Mouse (Mus musculus) WW6 (cell line): ENCODE measurements around the gene Schip1.

ENCODE experiments used
- DNase-seq: peaks from one replicate; pipeline ENCODE4 v3.0.0-alpha.2; 2013; ENCODE audit warnings: low read depth, low spot score

Schip1 gene

DNA sequence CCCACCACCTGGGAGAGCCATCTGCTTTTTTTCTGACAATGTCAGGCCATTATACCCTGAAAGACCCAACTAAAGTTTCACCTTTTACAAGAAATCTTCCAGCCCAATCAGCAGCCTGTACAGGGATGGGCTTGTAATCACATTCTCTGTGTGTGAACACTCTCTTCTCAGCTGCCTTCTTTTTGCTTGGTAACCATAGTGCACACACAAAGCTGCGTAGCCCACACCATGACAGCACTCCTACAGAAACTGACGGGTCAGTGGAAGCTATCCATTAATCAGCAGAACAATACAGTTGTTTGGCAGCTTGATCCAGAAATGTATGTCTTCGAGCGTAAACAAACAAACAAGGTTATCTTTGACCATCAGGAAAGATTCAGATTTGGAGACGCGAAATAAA lies 205.6 kb downstream of the Schip1 start:
- no peak for DNase-seq

DNA sequence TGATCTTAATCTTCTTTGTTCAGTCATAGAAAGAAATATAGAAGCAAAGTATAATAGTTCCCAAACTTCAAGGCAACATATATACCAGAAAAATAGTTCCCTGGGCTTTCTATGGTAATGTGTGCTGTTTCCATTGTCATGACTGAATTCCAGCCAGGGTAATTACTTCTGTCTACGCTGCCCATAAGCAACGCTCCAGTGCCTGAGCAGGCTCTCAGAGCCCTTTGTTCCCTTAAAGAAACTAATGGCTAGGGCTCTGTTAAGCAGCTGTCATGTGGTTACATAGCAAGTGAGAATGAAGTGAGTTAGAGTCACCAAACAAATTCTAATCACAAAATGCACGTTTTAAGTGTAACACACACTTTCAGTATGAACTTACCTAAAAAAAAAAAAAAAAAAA lies 206.9 kb downstream of the Schip1 start:
- no peak for DNase-seq

DNA sequence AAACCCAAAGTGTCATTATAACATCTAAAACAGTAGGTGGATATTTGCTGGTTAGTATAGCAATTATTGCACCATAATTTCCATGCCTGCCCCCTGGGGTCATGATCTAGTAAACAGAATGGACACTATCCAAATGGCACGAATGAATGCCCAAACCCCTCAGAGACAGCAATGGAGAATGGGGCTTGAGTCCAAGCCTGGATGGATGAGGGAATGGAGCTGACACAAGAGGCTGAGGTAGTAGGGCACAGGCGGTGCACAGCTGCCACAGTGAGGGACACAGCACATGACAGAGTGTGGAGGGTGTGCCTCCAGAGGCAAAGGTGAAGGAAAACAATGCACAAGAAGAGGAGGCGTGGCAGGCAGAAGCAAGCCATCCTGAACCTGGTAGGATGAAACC lies 207.3 kb downstream of the Schip1 start:
- DNase-seq, result no peak

DNA sequence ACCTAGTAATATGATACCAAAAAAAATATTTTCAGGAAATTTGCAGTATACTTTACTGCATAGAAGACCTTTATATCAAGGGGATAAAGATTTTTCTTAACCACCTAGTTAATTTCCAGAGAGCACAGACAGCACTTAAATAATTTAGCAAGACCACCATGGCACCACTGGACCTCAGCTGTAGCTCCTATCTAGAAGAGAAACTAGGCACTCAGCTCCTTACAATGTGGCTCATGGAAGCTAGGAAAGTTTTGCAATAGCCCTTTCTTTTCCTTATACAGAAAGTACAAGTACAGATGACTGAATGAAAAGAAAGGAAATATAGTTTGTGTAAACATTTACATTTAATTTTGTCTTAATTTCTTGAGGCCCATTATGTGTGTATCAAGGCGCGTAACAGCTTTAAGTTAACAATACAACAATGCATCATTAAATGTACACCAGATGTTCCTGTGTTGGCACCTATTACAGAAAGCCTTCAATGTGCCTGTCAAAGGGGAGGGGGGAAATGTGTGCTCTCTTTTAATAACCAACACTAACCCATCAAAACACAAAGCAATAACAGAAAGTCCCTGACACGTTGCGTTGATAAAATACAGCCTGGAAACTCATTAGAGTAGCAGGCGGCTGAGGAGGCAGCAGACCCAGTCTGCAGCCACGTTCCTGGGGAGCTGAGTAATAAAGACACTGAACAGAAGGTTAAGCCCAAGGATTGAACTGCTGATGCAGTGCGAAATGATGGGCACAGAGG lies 218.4 kb downstream of the Schip1 start:
- DNase-seq, result no peak

DNA sequence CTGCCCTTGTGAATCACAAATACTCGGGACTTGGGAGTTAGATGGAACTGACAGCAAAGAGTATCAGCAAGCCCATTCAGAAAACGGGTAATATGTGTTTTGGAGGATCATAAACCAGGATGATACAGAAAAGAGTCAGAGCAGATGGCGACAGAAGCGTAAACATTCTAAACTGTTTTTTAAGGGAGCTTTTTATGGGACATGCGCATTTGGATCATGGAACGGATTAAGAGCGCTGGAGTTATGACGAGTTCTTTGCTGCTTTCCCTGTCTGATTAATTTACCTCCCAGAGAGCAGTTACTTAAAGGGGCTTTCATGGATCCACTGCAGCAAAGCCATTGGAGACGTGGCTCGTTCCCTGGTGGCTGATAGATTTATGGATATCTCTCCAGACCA lies 219.0 kb downstream of the Schip1 start:
- no peak for DNase-seq

DNA sequence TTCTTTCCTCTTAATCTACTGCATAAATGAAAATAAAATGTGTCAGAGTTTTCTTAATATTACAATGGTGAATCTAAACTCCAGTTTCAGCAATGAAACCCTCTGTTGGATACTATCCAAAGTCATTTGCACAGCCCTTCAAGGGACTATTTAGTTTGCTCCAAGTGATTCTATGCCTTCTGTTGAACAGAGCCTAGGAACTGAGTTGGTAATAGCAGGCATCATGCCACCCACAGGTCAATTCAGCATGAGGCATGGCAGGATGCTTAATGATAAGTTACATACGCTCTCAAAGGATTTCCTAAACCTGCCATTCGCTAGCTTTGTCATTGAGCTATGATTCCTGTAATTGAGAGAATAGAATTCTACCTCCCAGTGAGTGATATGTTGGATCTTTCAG lies 219.9 kb downstream of the Schip1 start:
- no peak for DNase-seq

- DNase-seq, result no peak
Observed at GRCm38 (mm10) chr3:68296752-68297151, 232.2 kb downstream of the Schip1 start.

DNA sequence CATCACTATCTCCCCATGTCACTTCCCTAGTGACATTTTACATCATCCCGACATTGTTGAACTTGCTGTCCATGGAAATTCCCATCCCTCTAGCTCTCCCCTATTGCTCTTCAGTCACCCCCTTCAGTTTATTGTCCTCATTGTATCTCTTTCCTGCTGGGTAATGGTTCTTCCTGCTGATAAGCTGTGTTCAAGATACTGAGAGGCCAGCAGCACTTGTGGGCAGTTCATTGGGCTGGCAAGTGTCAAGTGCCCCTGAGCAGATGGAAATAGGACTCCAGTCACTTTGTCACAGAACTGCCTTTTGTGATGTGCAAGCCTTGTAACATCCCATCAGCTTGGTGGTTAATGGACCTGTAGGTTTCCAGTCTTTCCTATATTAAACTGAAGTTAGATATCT lies 241.0 kb downstream of the Schip1 start:
- DNase-seq, result no peak

- peak; percentile 5 for DNase-seq
Observed at GRCm38 (mm10) chr3:68306726-68307125, 242.1 kb downstream of the Schip1 start.

DNA sequence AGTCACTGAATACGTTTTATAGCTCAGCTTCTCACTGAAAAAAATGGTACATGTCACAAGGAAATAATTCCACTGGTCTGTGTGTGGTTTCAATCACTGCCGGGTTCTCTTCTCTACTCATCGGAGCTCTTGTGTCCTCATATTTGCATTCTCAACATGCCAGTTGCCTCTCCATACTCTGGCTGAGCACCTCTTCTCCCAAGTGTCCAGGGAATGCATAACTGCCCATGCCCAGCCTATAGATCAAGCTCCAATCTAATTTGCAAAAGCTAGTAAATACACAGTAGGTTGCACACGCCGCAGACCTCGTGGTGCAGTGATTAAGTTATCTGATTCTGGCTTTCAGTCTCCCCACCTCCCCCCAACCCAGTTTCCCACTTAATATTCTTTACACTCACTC lies 261.0 kb downstream of the Schip1 start:
- no peak for DNase-seq

- no peak for DNase-seq
Observed at GRCm38 (mm10) chr3:68332515-68332914, 267.9 kb downstream of the Schip1 start.

- no peak for DNase-seq
Observed at GRCm38 (mm10) chr3:68335501-68335900, 270.9 kb downstream of the Schip1 start.

GRCm38 (mm10) chr3:68350624-68351023 lies 286.0 kb downstream of the Schip1 start:
- DNase-seq, result no peak

DNA sequence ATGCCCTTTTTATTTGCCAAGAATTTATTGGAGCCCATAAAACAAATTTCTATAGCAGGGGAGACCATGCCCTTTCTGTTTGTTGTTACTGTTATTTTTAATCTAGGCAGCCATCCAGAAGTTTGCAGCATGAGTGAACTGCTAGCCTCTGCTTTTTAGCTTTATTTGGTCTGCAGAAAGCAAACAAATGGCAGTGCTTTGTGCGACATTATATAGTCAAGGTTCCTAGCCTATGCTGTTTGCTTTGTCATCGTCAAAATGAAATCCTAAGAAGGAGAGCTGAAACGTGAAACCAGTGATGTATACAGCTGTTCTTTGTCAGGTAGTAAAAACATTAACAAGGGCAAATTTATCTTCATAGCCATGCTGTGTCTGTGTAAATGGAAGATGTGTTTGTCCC lies 286.9 kb downstream of the Schip1 start:
- DNase-seq, result no peak

- no peak for DNase-seq
Observed at GRCm38 (mm10) chr3:68352961-68353360, 288.4 kb downstream of the Schip1 start.

- no peak for DNase-seq
Observed at GRCm38 (mm10) chr3:68353492-68353891, 288.9 kb downstream of the Schip1 start.

DNA sequence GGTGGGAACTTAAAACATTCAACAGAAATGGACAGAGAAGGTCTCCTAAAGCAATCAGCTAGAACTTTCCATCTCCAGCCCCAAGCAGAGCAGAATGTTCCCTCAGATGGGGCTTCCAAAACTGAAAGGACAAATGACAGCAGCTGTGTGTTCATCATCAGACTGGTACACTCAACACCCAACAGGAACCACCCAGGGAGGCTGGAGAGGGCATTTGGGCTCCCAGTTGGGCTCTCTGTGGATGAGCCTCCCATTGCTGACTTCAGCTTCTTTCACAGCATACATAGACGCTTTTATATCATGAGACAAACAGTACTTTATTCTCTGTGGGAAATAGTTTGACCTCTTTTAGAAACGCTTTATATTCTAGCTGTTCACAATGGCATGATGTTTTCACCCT lies 291.9 kb downstream of the Schip1 start:
- DNase-seq, result no peak

- no peak for DNase-seq
Observed at GRCm38 (mm10) chr3:68368029-68368428, 303.4 kb downstream of the Schip1 start.

- DNase-seq, result no peak
Observed at GRCm38 (mm10) chr3:68372925-68373324, 308.3 kb downstream of the Schip1 start.

DNA sequence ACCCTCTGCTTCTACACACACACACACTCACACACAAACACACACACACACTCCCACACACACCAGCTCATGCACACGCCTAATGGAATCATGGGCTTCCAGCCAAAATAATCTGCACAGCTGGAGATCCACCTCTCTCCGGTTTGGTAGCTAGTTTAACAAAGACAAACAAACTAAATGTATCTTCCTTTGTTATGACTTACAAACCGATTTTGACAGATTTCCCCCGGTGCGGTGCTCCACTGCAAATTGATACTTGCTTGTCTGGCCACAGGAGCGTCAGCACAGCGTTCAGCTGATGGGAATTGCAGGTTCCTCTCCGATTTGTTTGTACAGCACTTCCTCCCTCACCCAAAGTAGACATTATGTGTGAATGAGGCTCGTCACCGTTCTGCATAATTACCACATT lies 310.5 kb downstream of the Schip1 start:
- no peak for DNase-seq

DNA sequence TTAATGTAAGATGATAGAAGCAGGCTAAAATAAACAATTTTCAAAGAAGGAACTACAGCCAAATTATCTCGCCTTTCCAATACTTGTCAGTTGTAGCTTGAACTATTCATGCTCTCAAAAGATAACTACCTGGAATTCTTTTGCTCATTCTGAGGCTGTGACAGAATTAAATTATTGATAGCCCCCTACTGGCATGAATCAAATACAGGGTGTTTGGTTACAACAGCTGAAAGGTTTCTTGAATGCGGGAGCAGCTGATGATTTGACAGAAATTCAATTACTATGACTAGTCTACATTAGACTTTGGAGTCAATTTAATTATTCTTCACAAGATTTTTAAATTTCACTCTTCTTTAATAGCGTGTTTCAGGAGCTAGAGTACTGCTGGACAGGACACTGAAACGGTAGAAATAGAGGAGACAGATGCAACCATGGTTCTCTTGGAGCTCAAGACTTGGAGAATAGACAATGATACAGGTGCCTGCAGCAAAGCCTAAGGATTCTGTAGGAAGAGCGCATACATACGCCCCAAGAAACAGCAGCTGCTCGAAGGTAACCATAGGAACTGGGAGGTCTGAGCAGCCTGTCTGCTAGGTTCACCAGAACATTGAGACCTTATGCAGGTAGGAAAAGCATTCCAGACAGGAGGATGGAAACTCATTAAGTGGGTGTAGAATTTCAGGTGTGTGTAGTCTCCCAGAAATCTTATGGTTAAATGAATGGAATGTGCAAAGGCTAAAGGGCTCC lies 313.0 kb downstream of the Schip1 start:
- DNase-seq, result no peak

DNA sequence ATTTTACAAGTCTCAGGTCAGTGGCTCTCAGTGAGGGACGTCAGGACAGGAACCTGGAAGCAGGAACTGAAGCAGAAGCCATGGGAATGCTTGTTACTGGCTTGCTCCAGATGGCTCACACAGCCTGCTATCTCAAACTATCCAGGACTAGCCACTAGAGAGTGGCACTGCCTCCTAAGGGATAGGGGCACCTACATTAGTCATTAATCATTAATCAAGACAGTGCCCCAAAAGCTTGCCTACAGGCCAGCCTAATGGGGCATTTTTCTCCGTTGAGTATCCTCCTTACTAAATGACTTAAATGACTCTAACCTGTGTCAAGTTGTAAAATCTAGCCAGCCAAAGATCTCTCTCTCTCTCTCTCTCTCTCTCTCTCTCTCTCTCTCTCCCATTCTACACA lies 314.2 kb downstream of the Schip1 start:
- DNase-seq, result no peak

GRCm38 (mm10) chr3:68379242-68379641 lies 314.6 kb downstream of the Schip1 start:
- no peak for DNase-seq
